Mouse (Mus musculus) CH12.LX (cell line): ENCODE results near the gene Olfr417.

Source experiments
- CTCF ChIP-seq, 2 experiments: IDR thresholded peaks in 1 of 2; conservative IDR thresholded peaks in 1 of 2; 2 replicates each; pipeline ENCODE4 v1.5.1; 2011 to 2012; ENCODE audit warnings: low read depth in 2 of 2, low read length in 2 of 2, improper control_type of control experiment in 1 of 2, inconsistent platforms in 1 of 2, mild to moderate bottlenecking in 1 of 2, moderate library complexity in 1 of 2
- ELF1 ChIP-seq: IDR thresholded peaks from 2 replicates; pipeline ENCODE4 v1.6.1; 2014; ENCODE audit warnings: low read depth, mild to moderate bottlenecking, inconsistent platforms, low read length, improper control_type of control experiment
- EP300 ChIP-seq: IDR thresholded peaks from 2 replicates; pipeline ENCODE4 v1.6.1; 2011; ENCODE audit warnings: low read length, improper control_type of control experiment
- HCFC1 ChIP-seq: IDR thresholded peaks from 2 replicates; pipeline ENCODE4 v1.6.1; 2012; ENCODE audit warnings: low read depth, mild to moderate bottlenecking, inconsistent platforms, low read length, improper control_type of control experiment

DNA sequence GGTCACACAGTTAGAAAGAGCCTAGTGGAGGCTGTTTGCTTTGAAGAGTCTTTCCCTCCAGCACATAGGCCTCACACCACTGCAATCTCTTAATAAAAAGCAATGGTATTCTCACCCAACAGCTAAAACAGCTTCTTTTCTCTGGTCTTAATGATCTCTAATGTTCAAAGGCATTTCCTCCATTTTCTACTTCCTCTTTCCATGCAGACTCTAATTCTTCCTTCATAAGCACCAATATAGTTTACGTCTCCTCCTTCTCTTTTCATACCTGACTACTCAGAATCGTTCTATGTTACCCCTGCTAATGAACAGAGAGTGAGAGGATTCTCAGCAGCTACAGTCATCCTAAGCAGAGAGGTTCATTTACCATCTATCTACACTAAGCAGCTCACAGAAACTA lies 47.6 kb upstream of the Olfr417 start:
- TF ChIP-seq CTCF (conservative IDR thresholded peaks at IDR 0.05 in 1 of 2, IDR thresholded peaks at IDR 0.05 in 1 of 2; ENCODE audit: low read depth in 2 of 2, low read length in 2 of 2) = no peak
- no peak for TF ChIP-seq ELF1
- no peak for TF ChIP-seq HCFC1
- no peak for TF ChIP-seq EP300
